Mouse (Mus musculus): ENCODE results near the gene Otulinl.

Gene Otulinl

GRCm38 (mm10) chr15:27656626-27657025 is 24.8 kb downstream of the Otulinl start:
- DNase-seq (ENCODE audit: low spot score), result no peak

GRCm38 (mm10) chr15:27655015-27655414 is 26.4 kb downstream of the Otulinl start:
- no peak for DNase-seq (ENCODE audit: low spot score)

GRCm38 (mm10) chr15:27647686-27648085 is 33.7 kb downstream of the Otulinl start:
- peak; percentile 57 for DNase-seq (ENCODE audit: low spot score)

- DNase-seq (ENCODE audit: low spot score), result no peak
Measured at GRCm38 (mm10) chr15:27646665-27647064, 34.7 kb downstream of the Otulinl start.

- DNase-seq (ENCODE audit: low spot score), result no peak
Measured at GRCm38 (mm10) chr15:27645250-27645649, 36.1 kb downstream of the Otulinl start.

- no peak for DNase-seq (ENCODE audit: low spot score)
Measured at GRCm38 (mm10) chr15:27642895-27643294, 38.5 kb downstream of the Otulinl start.

GRCm38 (mm10) chr15:27641171-27641570 is 40.2 kb downstream of the Otulinl start:
- no peak for DNase-seq (ENCODE audit: low spot score)

GRCm38 (mm10) chr15:27633941-27634900 is 47.2 kb downstream of the Otulinl start:
- no peak for DNase-seq (ENCODE audit: low spot score)

GRCm38 (mm10) chr15:27630601-27631383 is 50.6 kb downstream of the Otulinl start, which contains the start of gene Otulin:
TSS of gene Otulin (minus strand) at chr15:27630693.
- DNase-seq (ENCODE audit: low spot score), result peak; percentile 96

- DNase-seq (ENCODE audit: low spot score), result no peak
Measured at GRCm38 (mm10) chr15:27629800-27630600, 51.4 kb downstream of the Otulinl start.

- DNase-seq (ENCODE audit: low spot score), result no peak
Measured at GRCm38 (mm10) chr15:27629046-27629445, 52.3 kb downstream of the Otulinl start.

GRCm38 (mm10) chr15:27627794-27628193 is 53.6 kb downstream of the Otulinl start:
- no peak for DNase-seq (ENCODE audit: low spot score)

- no peak for DNase-seq (ENCODE audit: low spot score)
Measured at GRCm38 (mm10) chr15:27626314-27626713, 55.1 kb downstream of the Otulinl start.

- no peak for DNase-seq (ENCODE audit: low spot score)
Measured at GRCm38 (mm10) chr15:27625890-27626255, 55.5 kb downstream of the Otulinl start.

- no peak for DNase-seq (ENCODE audit: low spot score)
Measured at GRCm38 (mm10) chr15:27625014-27625889, 56.1 kb downstream of the Otulinl start.

GRCm38 (mm10) chr15:27623286-27623685 is 58.1 kb downstream of the Otulinl start:
- DNase-seq (ENCODE audit: low spot score), result no peak

- DNase-seq (ENCODE audit: low spot score), result no peak
Measured at GRCm38 (mm10) chr15:27620475-27621185, 60.7 kb downstream of the Otulinl start.

- DNase-seq (ENCODE audit: low spot score), result no peak
Measured at GRCm38 (mm10) chr15:27619683-27620082, 61.7 kb downstream of the Otulinl start.

GRCm38 (mm10) chr15:27618778-27619533 is 62.4 kb downstream of the Otulinl start:
- DNase-seq (ENCODE audit: low spot score), result no peak

GRCm38 (mm10) chr15:27617227-27617626 is 64.2 kb downstream of the Otulinl start:
- DNase-seq (ENCODE audit: low spot score), result no peak
